Mouse (Mus musculus): ENCODE measurements around the gene Lsm7. TPM values are rescaled to one million over a fixed set of nuclear protein-coding genes. Genes with fewer than 3 reads are reported as not detected.
"Not testable (repeated sequence)": the region's sequence is repeated elsewhere in the genome, so short reads cannot be mapped to it uniquely, and the experiment has no call there.

Lsm7 gene
- polyA plus RNA-seq, 1 experiment from 2014 or later, result 138 TPM

GRCm38 (mm10) chr10:80835617-80836016, 19.4 kb downstream of the Lsm7 start:
- Histone ChIP-seq H3K9me3 (ENCODE audit: low read length) (no peaks in the 10 kb centered on the region), H3K27me3 (replicated peaks; ENCODE audit: insufficient read depth, low read length) (peaks cover 19% of the 10 kb centered on the region; the same call in 1 of the 2 replicates), H3K27ac (ENCODE audit: low read length) (no peak overlapping the region), H3K4me1 (ENCODE audit: insufficient read depth, low read depth, low read length) (no peaks in the 10 kb centered on the region), H3K36me3 (ENCODE audit: insufficient read depth, low read length) (no peaks in the 10 kb centered on the region), H3K4me2 (replicated peaks; ENCODE audit: low read depth, low read length) (no peak overlapping the region), H3K4me3 (ENCODE audit: low read depth, low read length) (no peak overlapping the region), H3K9ac (replicated peaks; ENCODE audit: low read depth) (no peak overlapping the region)
- no peak for TF ChIP-seq EP300 (IDR thresholded peaks at IDR 0.05)
- TF ChIP-seq CTCF (IDR thresholded peaks at IDR 0.05), result no peak
- WGBS, result 64% methylated on average over 29 of the region's 30 CpGs
- ATAC-seq (no peak), DNase-seq (ENCODE audit: low spot score) (no peak)

GRCm38 (mm10) chr10:80832818-80833217, 22.2 kb downstream of the Lsm7 start:
- Histone ChIP-seq H3K27me3 (replicated peaks; ENCODE audit: insufficient read depth, low read length) (peaks cover 19% of the 10 kb centered on the region; the same call in 1 of the 2 replicates), H3K4me1 (ENCODE audit: insufficient read depth, low read depth, low read length) (no peaks in the 10 kb centered on the region)
- WGBS, result 56% methylated on average over 6 of the region's 7 CpGs

GRCm38 (mm10) chr10:80831136-80831535, 23.9 kb downstream of the Lsm7 start:
- Histone ChIP-seq H3K4me2 (replicated peaks; ENCODE audit: low read depth, low read length) (no peak overlapping the region), H3K4me1 (ENCODE audit: insufficient read depth, low read depth, low read length) (no peaks in the 10 kb centered on the region), H3K9me3 (ENCODE audit: low read length) (no peaks in the 10 kb centered on the region), H3K27me3 (replicated peaks; ENCODE audit: insufficient read depth, low read length) (peaks cover 19% of the 10 kb centered on the region; the same call in 1 of the 2 replicates), H3K4me3 (ENCODE audit: low read depth, low read length) (no peak overlapping the region), H3K36me3 (ENCODE audit: insufficient read depth, low read length) (0 out of 2 replicates have a peak, but pooled peaks cover 4% of the 10 kb centered on the region), H3K27ac (ENCODE audit: low read length) (no peak overlapping the region), H3K9ac (replicated peaks; ENCODE audit: low read depth) (no peak overlapping the region)
- ATAC-seq, result no peak; the same call in 1 of the 2 replicates
- no peak for TF ChIP-seq CTCF (IDR thresholded peaks at IDR 0.05)
- TF ChIP-seq EP300 (IDR thresholded peaks at IDR 0.05), result no peak
- WGBS, result 6% methylated on average over 9 of the region's 9 CpGs
- DNase-seq (ENCODE audit: low spot score), result peak; percentile 72

More at GRCm38 (mm10) chr10:80832818-80833217, 22.2 kb downstream of the Lsm7 start:
- Histone ChIP-seq H3K4me3 (ENCODE audit: low read depth, low read length) (no peak overlapping the region), H3K36me3 (ENCODE audit: insufficient read depth, low read length) (0 out of 2 replicates have a peak, but pooled peaks cover 4% of the 10 kb centered on the region), H3K9ac (replicated peaks; ENCODE audit: low read depth) (no peak overlapping the region), H3K27ac (ENCODE audit: low read length) (no peak overlapping the region), H3K9me3 (ENCODE audit: low read length) (no peaks in the 10 kb centered on the region), H3K4me2 (replicated peaks; ENCODE audit: low read depth, low read length) (no peak overlapping the region)
- TF ChIP-seq EP300 (IDR thresholded peaks at IDR 0.05), result no peak
- no peak for TF ChIP-seq CTCF (IDR thresholded peaks at IDR 0.05)
- DNase-seq (ENCODE audit: low spot score), result no peak
- no peak for ATAC-seq

GRCm38 (mm10) chr10:80829359-80830278, 25.4 kb downstream of the Lsm7 start:
- DNase-seq (ENCODE audit: low spot score) (no peak), ATAC-seq (no peak)
- WGBS, result 39% methylated on average over 1 of the region's 1 CpGs
- Histone ChIP-seq H3K9me3 (ENCODE audit: low read length) (no peaks in the 10 kb centered on the region), H3K27me3 (replicated peaks; ENCODE audit: insufficient read depth, low read length) (peaks cover 5% of the 10 kb centered on the region; the same call in 1 of the 2 replicates), H3K36me3 (ENCODE audit: insufficient read depth, low read length) (0 out of 2 replicates have a peak, but pooled peaks cover 4% of the 10 kb centered on the region), H3K4me2 (replicated peaks; ENCODE audit: low read depth, low read length) (no peak overlapping the region), H3K4me3 (ENCODE audit: low read depth, low read length) (no peak overlapping the region), H3K27ac (ENCODE audit: low read length) (no peak overlapping the region), H3K4me1 (ENCODE audit: insufficient read depth, low read depth, low read length) (no peaks in the 10 kb centered on the region), H3K9ac (replicated peaks; ENCODE audit: low read depth) (0 out of 2 replicates have a peak overlapping the region, but pooled peaks have one; percentile 12)
- no peak for TF ChIP-seq CTCF (IDR thresholded peaks at IDR 0.05)
- TF ChIP-seq EP300 (IDR thresholded peaks at IDR 0.05), result no peak

- H3K27me3 ChIP-seq (replicated peaks; ENCODE audit: insufficient read depth, low read length); H3K9ac ChIP-seq (replicated peaks; ENCODE audit: low read depth); ATAC-seq; H3K9me3 ChIP-seq (ENCODE audit: low read length); H3K4me1 ChIP-seq (ENCODE audit: insufficient read depth, low read depth, low read length); DNase-seq (ENCODE audit: low spot score); H3K4me3 ChIP-seq (ENCODE audit: low read depth, low read length); H3K36me3 ChIP-seq (ENCODE audit: insufficient read depth, low read length); H3K27ac ChIP-seq (ENCODE audit: low read length): not testable (repeated sequence)
- peak overlapping the region; percentile 68; the same call in 1 of the 2 replicates for H3K4me2 ChIP-seq (replicated peaks; ENCODE audit: low read depth, low read length)
- WGBS, result 74% methylated on average over 9 of the region's 9 CpGs
Observed at GRCm38 (mm10) chr10:80828587-80828986, 26.4 kb downstream of the Lsm7 start.

DNA sequence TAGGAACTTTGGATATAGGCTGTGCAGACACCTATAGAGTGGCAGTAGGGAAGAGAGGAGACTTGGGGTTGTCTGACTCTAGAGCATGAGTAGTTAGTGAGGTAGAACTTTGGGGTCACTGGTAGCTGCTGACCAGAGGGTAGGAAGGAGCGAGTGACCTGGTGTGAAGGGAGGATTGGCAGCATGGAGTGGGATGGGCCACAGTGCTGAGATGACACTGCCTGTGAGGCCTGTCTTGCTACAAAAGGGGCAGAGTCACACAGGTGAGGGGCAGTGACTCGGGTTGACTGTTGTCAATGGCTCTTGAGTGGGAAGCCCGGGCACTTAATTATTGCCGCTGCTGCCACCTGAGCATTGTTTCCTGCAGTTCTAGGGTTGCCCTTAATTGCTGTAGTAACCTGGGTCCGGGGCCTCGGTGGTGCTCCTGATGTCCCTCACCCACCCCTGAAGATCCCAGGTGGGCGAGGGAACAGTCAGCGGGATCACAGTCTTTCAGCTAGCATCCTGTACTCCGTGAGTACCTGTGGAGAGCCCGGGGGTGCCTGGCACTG, 27.1 kb downstream of the Lsm7 start:
- H3K4me2 ChIP-seq (replicated peaks; ENCODE audit: low read depth, low read length), result peak overlapping the region; percentile 68
- no peak for ATAC-seq
- peak overlapping the region; percentile 92 for H3K9ac ChIP-seq (replicated peaks; ENCODE audit: low read depth)
- DNase-seq (ENCODE audit: low spot score), result no peak
- no peak for TF ChIP-seq CTCF (IDR thresholded peaks at IDR 0.05)
- no peak for TF ChIP-seq EP300 (IDR thresholded peaks at IDR 0.05)
- H3K27me3 ChIP-seq (replicated peaks; ENCODE audit: insufficient read depth, low read length), result no peaks in the 10 kb centered on the region
- no peaks in the 10 kb centered on the region for H3K4me1 ChIP-seq (ENCODE audit: insufficient read depth, low read depth, low read length)
- 0 out of 2 replicates have a peak, but pooled peaks cover 4% of the 10 kb centered on the region for H3K36me3 ChIP-seq (ENCODE audit: insufficient read depth, low read length)
- H3K9me3 ChIP-seq (ENCODE audit: low read length), result no peaks in the 10 kb centered on the region
- WGBS, result 55% methylated on average over 9 of the region's 10 CpGs
- H3K27ac ChIP-seq (ENCODE audit: low read length), result no peak overlapping the region
- peak overlapping the region; percentile 71 for H3K4me3 ChIP-seq (ENCODE audit: low read depth, low read length)
